Mouse (Mus musculus) WW6 (cell line): Measurements from ENCODE around the gene Csgalnact2.
A peak's percentile ranks its signal among the peaks of the same experiment; 100 is the strongest.

Source experiments
- DNase-seq: peaks from one replicate; pipeline ENCODE4 v3.0.0-alpha.2; 2013; ENCODE audit warnings: low read depth, low spot score

Csgalnact2 gene

GRCm38 (mm10) chr6:118076256-118076655, 62.7 kb downstream of the Csgalnact2 start:
- no peak for DNase-seq

- DNase-seq = no peak
Observed at GRCm38 (mm10) chr6:118074151-118074550, 64.8 kb downstream of the Csgalnact2 start.

DNA sequence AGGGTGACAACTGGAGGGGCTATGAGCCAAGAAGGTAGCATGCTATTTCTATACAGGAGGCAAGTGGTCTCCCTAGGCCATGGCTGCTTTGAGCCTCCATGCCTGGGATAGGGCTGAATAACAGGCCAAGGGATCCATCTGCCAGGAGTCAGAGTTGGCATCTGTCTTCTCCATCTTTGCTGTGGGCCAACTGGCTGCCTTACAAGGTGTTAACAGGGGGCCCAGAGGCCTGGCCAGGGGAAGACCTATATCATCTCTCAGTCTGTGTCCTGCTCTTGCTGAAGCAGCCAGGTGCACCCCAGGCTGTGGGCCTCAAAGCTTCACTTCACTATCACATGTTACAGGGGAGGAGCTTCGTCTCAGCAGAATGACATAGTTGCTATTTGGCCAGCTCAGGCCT, 66.8 kb downstream of the Csgalnact2 start:
- DNase-seq = no peak

GRCm38 (mm10) chr6:118071416-118071815, 67.5 kb downstream of the Csgalnact2 start:
- no peak for DNase-seq

GRCm38 (mm10) chr6:118071013-118071350, 68.0 kb downstream of the Csgalnact2 start:
- DNase-seq = no peak

GRCm38 (mm10) chr6:118070321-118071012, 68.5 kb downstream of the Csgalnact2 start:
- DNase-seq = no peak

- no peak for DNase-seq
Observed at GRCm38 (mm10) chr6:118067720-118068119, 71.2 kb downstream of the Csgalnact2 start.

- peak; percentile 88 for DNase-seq
Observed at GRCm38 (mm10) chr6:118066199-118067081, 72.5 kb downstream of the Csgalnact2 start.

DNA sequence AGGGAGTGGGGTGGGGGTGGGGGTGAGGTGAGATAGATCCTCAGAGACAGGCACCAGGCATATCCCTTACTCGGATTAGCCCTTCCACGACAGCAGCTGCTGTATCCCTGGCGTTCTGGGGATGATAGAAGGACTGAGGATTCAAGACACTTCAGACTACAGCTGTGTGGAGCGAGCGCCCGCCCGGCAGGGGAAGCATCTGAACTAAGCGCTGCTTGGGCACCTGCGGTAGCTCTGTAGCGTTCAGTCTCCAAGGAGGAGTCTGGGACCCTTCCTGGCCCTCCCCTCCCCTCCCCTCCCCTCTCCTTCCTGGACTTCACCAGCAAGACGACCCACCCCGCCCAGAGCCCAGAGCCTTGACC, 73.1 kb downstream of the Csgalnact2 start:
- DNase-seq = no peak

DNA sequence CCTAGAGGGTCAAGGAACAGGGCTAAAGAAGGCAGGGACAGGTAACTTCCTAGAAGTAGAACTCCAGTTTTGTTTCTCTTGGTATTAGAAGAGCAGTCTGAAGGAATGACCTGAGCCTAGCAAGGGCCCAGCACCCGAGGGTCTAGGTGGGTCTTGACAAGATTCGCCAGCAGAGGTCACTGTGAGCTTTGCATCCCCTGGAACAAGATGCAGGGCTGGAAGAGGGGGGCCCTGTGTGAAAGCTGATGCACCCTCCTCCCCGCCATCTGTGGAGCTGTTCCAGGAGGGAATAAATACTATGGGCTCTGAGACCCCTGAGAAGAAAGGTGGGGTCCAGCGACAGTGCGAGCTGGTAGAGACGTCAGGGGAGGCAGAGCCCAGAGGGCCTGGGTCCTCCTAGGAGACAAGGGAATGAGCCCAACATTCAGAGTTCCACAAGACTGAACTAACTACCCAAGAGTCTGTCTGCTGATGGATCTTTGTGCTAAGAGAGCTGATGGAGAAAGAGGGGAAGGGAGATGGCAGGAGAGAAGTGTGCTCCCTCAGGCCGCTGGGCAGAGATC, 73.9 kb downstream of the Csgalnact2 start:
- no peak for DNase-seq

DNA sequence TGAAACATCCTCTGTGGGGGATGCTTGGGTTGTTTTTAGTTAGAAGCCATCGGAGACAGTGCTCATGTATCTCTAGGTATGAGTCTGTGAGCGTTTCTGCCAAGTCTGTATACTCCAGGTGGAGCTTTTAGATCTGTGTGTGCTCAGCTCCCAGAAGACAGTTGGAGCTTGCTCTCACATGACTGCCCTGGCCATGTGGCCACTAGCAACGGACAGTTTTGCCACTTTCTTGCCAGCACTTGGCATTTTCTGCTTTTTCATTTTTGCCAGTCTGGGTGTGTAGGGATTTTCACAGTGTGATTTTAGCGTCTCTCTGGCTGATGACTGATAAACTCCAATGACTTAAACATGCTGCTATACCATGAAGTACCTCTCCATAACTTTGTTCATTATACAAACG, 75.7 kb downstream of the Csgalnact2 start:
- no peak for DNase-seq

- no peak for DNase-seq
Observed at GRCm38 (mm10) chr6:118061266-118061665, 77.7 kb downstream of the Csgalnact2 start.
